Mouse (Mus musculus) bone marrow macrophage, adult 2 months (primary cell): ENCODE results near the gene Atoh8.

ENCODE experiments used
- CTCF ChIP-seq: IDR thresholded peaks from 2 replicates; pipeline ENCODE4 v1.5.1; 2012; ENCODE audit warnings: low read depth, mild to moderate bottlenecking, low read length, moderate library complexity
- POLR2A ChIP-seq: IDR thresholded peaks from 2 replicates; pipeline ENCODE4 v1.6.1; 2012; ENCODE audit warnings: mild to moderate bottlenecking, low read depth, low read length, borderline replicate concordance

DNA sequence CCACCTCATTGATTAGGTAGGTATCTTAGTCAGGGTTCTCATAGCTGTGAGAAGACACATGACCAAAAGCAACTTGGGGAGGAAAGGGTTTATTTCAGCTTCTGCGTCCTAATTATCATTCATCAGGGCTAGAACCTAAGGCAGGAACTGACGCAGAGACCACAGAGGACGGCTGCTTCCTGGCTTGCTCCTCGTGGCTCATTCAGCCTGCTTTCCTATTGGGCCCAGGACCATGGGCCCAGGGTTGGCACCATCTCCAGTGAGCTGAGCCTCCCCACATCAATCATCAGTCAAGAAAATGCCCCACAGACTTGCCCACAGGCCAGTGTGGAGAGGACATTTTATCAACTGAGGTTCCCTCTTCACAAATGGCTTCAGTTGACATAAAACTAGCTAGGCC, 40.1 kb upstream of the Atoh8 start:
- TF ChIP-seq POLR2A = no peak
- TF ChIP-seq CTCF = no peak
